Mouse (Mus musculus) megakaryocyte, embryonic 14.5 days (primary cell): ENCODE data around the gene Grap2.

Experiments
- FLI1 ChIP-seq: IDR thresholded peaks from 2 replicates; pipeline ENCODE4 v1.6.1; 2012; ENCODE audit warnings: low read length, inconsistent platforms, mixed read lengths
- GATA1 ChIP-seq: IDR thresholded peaks from 3 replicates; pipeline ENCODE4 v1.6.1; 2012; ENCODE audit warnings: mixed read lengths, low read length, inconsistent platforms, borderline replicate concordance

DNA sequence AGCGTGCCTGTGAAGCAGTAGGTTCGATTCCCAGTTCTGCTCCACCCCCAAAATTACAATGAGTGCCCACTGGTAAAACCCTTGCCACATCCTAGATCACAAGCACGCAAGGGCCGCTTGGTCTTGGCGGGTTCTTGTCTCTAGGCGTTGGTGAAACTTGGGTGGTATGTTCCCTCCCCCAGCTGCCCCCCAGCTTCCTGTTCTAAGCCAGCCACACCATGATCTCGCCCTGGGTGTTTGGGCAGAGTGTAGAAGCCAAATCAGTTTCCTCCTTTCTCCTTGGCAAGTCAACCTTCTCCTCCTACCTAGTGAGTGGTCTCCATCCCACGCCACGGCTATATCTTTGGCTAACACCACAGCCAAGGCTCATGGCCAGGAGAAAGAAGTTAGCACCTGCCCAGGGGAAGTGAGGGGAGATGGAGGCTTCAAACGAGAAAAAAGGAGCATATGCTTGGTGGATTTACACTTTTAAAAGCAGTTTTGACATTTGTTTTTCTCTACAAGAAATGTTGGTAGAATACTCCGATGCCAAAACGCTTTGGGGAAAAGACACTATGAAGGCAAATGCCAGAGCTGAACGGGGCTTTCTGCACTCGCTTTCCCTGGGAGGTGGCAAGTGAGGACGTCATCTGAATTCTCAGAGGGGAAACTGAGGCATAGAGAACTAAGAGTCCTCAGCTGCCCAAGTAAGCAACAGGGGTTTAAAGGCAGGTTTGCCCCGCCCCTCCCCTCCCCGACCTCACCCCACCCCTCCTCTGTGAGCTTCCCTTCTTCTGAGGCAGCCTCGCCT, 42.3 kb downstream of the Grap2 start:
- TF ChIP-seq GATA1 = no peak
- TF ChIP-seq FLI1 = no peak
